Mouse (Mus musculus): ENCODE measurements around the gene Moap1. TPM values are rescaled to one million over a fixed set of nuclear protein-coding genes. Genes with fewer than 3 reads are reported as not detected.

Moap1 gene
- polyA plus RNA-seq, 1 experiment from 2014 or later = 7.6 TPM

GRCm38 (mm10) chr12:102719552-102720315 is 23.7 kb downstream of the Moap1 start:
- no peak overlapping the region for H3K27ac ChIP-seq (replicated peaks)
- H3K9me3 ChIP-seq (replicated peaks) = no peaks in the 10 kb centered on the region
- H3K36me3 ChIP-seq (replicated peaks) = no peaks in the 10 kb centered on the region
- H3K4me1 ChIP-seq (replicated peaks) = no peaks in the 10 kb centered on the region
- no peak overlapping the region for H3K4me3 ChIP-seq (replicated peaks)
- WGBS (ENCODE audit: insufficient replicate concordance) = 32% methylated on average over 13 of the region's 13 CpGs
- 0 out of 2 replicates have a peak, but pooled peaks cover 4% of the 10 kb centered on the region for H3K27me3 ChIP-seq
- H3K4me2 ChIP-seq = no peak overlapping the region
- ATAC-seq (ENCODE audit: insufficient read depth) = no peak
- H3K9ac ChIP-seq = no peak overlapping the region

- H3K4me2 ChIP-seq = no peak overlapping the region
- no peaks in the 10 kb centered on the region for H3K4me1 ChIP-seq (replicated peaks)
- no peak overlapping the region for H3K4me3 ChIP-seq (replicated peaks)
- no peaks in the 10 kb centered on the region for H3K27me3 ChIP-seq
- no peak for ATAC-seq (ENCODE audit: insufficient read depth)
- WGBS (ENCODE audit: insufficient replicate concordance) = 66% methylated on average over 10 of the region's 10 CpGs
- H3K27ac ChIP-seq (replicated peaks) = no peak overlapping the region
- H3K9me3 ChIP-seq (replicated peaks) = no peaks in the 10 kb centered on the region
- no peak overlapping the region for H3K9ac ChIP-seq
- no peaks in the 10 kb centered on the region for H3K36me3 ChIP-seq (replicated peaks)
These were observed 28.6 kb downstream of the Moap1 start for GRCm38 (mm10) chr12:102714654-102715395.

GRCm38 (mm10) chr12:102714116-102714515 is 29.3 kb downstream of the Moap1 start:
- 60% methylated on average over 2 of the region's 2 CpGs for WGBS (ENCODE audit: insufficient replicate concordance)
- Histone ChIP-seq H3K4me3 (replicated peaks) (no peak overlapping the region), H3K36me3 (replicated peaks) (no peaks in the 10 kb centered on the region), H3K27ac (replicated peaks) (no peak overlapping the region), H3K4me2 (no peak overlapping the region), H3K9me3 (replicated peaks) (no peaks in the 10 kb centered on the region), H3K27me3 (no peaks in the 10 kb centered on the region), H3K4me1 (replicated peaks) (no peaks in the 10 kb centered on the region), H3K9ac (no peak overlapping the region)
- no peak for ATAC-seq (ENCODE audit: insufficient read depth)

GRCm38 (mm10) chr12:102713153-102713865 is 30.2 kb downstream of the Moap1 start:
- H3K4me2 ChIP-seq = peak overlapping the region; percentile 7; the same call in 1 of the 2 replicates

GRCm38 (mm10) chr12:102710851-102711375 is 32.5 kb downstream of the Moap1 start:
- no peak for ATAC-seq (ENCODE audit: insufficient read depth)
- no peaks in the 10 kb centered on the region for H3K9me3 ChIP-seq (replicated peaks)
- H3K27me3 ChIP-seq = peaks cover 24% of the 10 kb centered on the region
- no peaks in the 10 kb centered on the region for H3K36me3 ChIP-seq (replicated peaks)
- no peak overlapping the region for H3K9ac ChIP-seq
- H3K4me3 ChIP-seq (replicated peaks) = no peak overlapping the region
- peaks cover under 1% of the 10 kb centered on the region; the same call in 1 of the 2 replicates for H3K4me1 ChIP-seq (replicated peaks)
- no peak overlapping the region for H3K4me2 ChIP-seq
- H3K27ac ChIP-seq (replicated peaks) = no peak overlapping the region
- WGBS (ENCODE audit: insufficient replicate concordance) = 61% methylated on average over 4 of the region's 4 CpGs

More at GRCm38 (mm10) chr12:102713153-102713865, 30.2 kb downstream of the Moap1 start:
- H3K27ac ChIP-seq (replicated peaks) = 0 out of 2 replicates have a peak overlapping the region, but pooled peaks have one; percentile 14
- ATAC-seq (ENCODE audit: insufficient read depth) = 0 out of 2 replicates have a peak, but pooled peaks have one; percentile 22
- no peak overlapping the region for H3K4me3 ChIP-seq (replicated peaks)
- H3K4me1 ChIP-seq (replicated peaks) = no peaks in the 10 kb centered on the region
- H3K36me3 ChIP-seq (replicated peaks) = no peaks in the 10 kb centered on the region
- H3K9me3 ChIP-seq (replicated peaks) = no peaks in the 10 kb centered on the region
- no peak overlapping the region for H3K9ac ChIP-seq
- H3K27me3 ChIP-seq = 0 out of 2 replicates have a peak, but pooled peaks cover under 1% of the 10 kb centered on the region
- WGBS (ENCODE audit: insufficient replicate concordance) = 42% methylated on average over 20 of the region's 20 CpGs

- Histone ChIP-seq H3K4me3 (replicated peaks) (no peak overlapping the region), H3K9me3 (replicated peaks) (no peaks in the 10 kb centered on the region), H3K27me3 (peaks cover 30% of the 10 kb centered on the region), H3K27ac (replicated peaks) (no peak overlapping the region), H3K4me2 (no peak overlapping the region), H3K9ac (no peak overlapping the region), H3K4me1 (replicated peaks) (peaks cover 11% of the 10 kb centered on the region), H3K36me3 (replicated peaks) (no peaks in the 10 kb centered on the region)
- ATAC-seq (ENCODE audit: insufficient read depth) = no peak
- 66% methylated on average over 5 of the region's 5 CpGs for WGBS (ENCODE audit: insufficient replicate concordance)
These were observed 33.6 kb downstream of the Moap1 start for GRCm38 (mm10) chr12:102709896-102710295.

- Histone ChIP-seq H3K9ac (no peak overlapping the region), H3K4me2 (no peak overlapping the region), H3K36me3 (replicated peaks) (no peaks in the 10 kb centered on the region), H3K9me3 (replicated peaks) (no peaks in the 10 kb centered on the region), H3K27ac (replicated peaks) (no peak overlapping the region), H3K27me3 (peaks cover 42% of the 10 kb centered on the region), H3K4me3 (replicated peaks) (no peak overlapping the region), H3K4me1 (replicated peaks) (peaks cover 26% of the 10 kb centered on the region)
- no peak for ATAC-seq (ENCODE audit: insufficient read depth)
- 64% methylated on average over 11 of the region's 11 CpGs for WGBS (ENCODE audit: insufficient replicate concordance)
These were observed 35.2 kb downstream of the Moap1 start for GRCm38 (mm10) chr12:102708220-102708619.

GRCm38 (mm10) chr12:102706833-102707463 is 36.5 kb downstream of the Moap1 start:
- H3K4me2 ChIP-seq = no peak overlapping the region
- WGBS (ENCODE audit: insufficient replicate concordance) = 79% methylated on average over 10 of the region's 10 CpGs
- H3K27me3 ChIP-seq = peaks cover 42% of the 10 kb centered on the region
- no peak overlapping the region for H3K27ac ChIP-seq (replicated peaks)
- no peak overlapping the region for H3K4me3 ChIP-seq (replicated peaks)
- H3K36me3 ChIP-seq (replicated peaks) = no peaks in the 10 kb centered on the region
- no peak for ATAC-seq (ENCODE audit: insufficient read depth)
- H3K4me1 ChIP-seq (replicated peaks) = peaks cover 38% of the 10 kb centered on the region
- no peak overlapping the region for H3K9ac ChIP-seq
- H3K9me3 ChIP-seq (replicated peaks) = no peaks in the 10 kb centered on the region

GRCm38 (mm10) chr12:102705906-102706640 is 37.4 kb downstream of the Moap1 start:
- Histone ChIP-seq H3K4me2 (peak overlapping the region; percentile 98), H3K9me3 (replicated peaks) (no peaks in the 10 kb centered on the region), H3K4me1 (replicated peaks) (peaks cover 41% of the 10 kb centered on the region), H3K4me3 (replicated peaks) (no peak overlapping the region; the same call in 1 of the 2 replicates), H3K36me3 (replicated peaks) (no peaks in the 10 kb centered on the region), H3K27me3 (peaks cover 42% of the 10 kb centered on the region), H3K9ac (no peak overlapping the region), H3K27ac (replicated peaks) (0 out of 2 replicates have a peak overlapping the region, but pooled peaks have one; percentile 85)
- ATAC-seq (ENCODE audit: insufficient read depth) = no peak
- 65% methylated on average over 6 of the region's 6 CpGs for WGBS (ENCODE audit: insufficient replicate concordance)

Data from liver, embryonic 15.5 days (tissue).